Mouse (Mus musculus) retina, adult 2 months (tissue): ENCODE data around the gene Gca.
"Not testable (repeated sequence)": the region's sequence is repeated elsewhere in the genome, so short reads cannot be mapped to it uniquely, and the experiment has no call there.

ENCODE experiments used
- DNase-seq: peaks from one replicate; pipeline ENCODE4 v3.0.0-alpha.2; 2012; ENCODE audit warnings: low read depth, low spot score

The Gca gene

DNA sequence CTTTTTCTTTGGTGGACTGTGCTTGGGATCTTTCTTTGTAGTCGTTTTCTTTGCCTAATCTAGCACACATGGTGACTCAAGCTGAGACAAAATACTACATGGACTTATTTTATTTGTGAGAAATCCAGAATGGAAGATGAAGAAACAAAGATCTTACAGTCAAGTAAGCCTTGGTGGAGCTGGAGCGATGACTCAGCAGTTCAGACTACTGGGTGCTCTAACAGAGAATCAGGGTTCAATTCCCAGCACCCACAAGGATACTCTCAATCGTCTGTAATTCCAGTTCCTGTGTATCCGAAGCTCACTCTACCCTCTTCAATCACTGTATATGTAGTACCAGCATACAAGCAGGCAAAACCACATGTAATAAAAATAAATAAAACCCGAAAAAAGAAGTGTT, 6.2 kb downstream of the Gca start:
- DNase-seq: no peak

DNA sequence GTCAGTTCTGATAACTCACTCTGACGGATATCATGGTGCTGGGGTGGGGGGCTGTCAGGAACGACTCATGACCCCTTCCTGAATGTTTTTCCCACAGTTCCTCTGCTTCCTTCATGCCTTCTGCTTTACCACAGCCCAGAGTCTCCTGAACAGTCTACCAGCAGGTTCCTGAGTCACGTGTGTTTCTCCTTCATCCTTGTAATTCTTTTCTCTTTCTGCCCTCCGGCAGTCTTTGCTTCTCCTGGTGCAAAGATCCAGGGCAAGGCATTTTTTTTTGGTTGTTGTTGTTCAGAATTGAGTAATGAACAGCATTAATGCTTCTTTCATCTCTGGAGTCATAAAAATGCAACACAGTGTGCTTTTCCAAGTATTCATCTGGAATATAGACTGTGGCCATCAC, 6.7 kb downstream of the Gca start:
- no peak for DNase-seq

DNA sequence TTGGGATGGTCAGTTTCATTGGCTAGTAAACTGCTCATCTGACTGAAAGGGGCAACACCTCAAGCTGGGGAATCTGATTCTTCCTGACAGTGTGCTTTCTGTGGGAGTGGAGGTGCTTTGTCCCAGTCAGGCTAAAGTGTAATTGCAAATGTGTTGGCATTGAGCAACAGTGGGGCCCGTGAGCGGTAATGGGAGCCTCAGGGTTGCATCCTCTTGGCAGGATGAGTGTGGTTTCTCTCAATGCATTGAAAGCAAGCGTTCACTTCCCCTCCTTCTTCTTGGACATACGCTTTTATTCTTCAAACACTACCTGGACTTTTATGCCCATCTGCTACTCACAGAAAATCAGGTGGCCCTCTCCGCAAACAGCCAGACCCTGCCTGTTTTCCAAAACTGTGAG, 8.7 kb downstream of the Gca start:
- no peak for DNase-seq

DNA sequence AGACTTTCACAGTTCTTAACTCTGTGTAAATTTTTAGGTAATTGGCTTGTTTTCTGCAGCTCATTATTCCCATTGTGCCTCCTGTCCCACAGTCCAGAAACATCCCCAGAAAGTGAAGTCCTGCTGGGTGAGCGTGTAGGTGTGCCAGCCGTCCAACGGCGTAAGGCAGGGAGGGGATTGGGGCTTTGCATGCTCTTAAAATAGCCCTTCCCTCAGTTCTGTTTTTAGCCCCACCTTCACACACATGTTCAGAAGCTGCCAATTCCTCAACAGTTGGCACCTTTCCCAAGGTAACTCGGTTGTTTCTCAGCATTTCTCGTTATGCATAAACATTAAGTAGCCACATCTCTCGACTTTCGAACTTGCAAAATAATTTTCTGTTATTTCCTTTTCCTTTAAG, 17.6 kb downstream of the Gca start:
- no peak for DNase-seq

DNA sequence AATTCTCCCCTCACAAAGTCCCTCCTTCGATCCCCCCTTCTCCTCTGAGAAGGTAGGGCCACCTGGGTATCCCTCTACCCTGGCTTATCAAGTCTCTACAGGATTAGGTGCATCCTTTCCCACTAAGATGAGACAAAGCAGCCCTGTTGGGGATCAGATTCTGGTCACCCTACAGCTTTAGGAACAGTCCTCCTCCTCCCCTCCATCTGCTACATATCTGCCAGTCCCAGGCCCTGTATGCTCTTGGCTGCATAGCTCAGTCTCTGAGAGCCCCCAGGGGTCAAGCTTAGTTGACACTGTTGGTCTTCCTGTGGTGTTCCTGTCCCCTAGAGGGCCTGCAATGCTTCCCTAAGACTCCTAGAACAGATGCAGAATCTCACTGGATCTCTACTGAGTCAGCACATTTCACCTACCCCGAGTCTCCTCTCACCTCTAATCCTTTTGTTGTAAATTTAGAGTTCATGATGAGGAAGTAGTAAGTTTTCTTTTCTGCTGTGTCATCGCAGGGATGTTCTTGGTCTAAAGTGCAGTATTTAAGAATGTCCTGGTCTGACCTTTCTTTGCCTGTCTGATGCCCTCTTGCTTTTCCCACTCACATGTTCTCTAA, 21.0 kb downstream of the Gca start:
- DNase-seq: no peak

DNA sequence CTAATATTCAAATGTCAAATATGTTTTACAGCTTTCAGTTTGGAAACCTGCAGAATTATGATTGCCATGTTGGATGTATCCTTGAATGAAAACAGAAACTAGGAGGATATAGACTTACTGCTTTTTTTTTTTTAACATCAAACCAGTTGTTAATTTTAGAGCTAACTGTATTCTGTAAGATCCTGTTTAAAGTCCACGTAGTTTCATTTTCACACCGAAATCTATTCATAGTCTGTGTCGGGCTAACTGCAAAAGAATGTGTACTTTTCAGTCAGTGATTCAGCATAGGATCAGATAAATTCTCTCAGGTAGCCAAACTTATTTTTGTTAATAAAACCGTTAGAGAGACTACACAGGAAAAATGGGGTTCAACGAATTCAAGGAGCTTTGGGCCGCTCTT, 21.8 kb downstream of the Gca start:
- DNase-seq: no peak

DNA sequence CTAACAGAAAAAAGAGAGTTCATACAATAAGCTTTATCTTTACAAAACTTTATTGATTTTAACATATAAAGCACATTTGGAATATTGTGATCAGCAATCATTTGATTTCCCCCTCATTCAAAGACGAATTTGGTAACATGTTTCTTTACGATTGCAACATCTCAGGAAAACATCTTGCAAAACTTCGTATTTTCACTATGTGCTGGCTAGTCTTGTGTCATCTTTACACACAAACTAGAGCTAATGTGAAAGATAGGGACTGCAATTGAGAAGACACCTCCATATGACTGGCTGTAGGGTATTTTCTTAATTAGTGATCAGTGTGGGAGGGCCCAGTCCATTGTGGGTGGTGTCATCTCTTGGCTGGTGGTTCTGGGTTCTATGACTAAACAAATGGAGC, 42.2 kb downstream of the Gca start:
- no peak for DNase-seq

DNA sequence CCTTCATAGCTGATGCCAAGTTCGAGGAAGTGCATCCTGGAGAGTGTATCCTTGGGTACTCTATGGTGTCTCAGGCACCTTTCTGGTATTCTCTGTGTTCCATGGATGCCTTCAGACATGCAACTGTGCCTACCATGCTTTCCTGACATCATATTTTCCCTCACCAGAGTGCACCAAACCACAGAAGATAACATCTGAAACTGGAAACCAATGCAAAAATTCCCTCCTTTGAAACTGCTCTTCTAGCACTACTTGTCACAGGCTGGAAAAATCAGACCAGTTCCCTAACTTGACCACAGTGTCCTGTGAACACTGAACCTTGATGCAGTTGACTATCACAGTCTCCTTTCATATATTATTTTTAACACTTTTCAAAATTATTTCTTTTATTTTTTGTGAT, 45.5 kb downstream of the Gca start:
- no peak for DNase-seq

DNA sequence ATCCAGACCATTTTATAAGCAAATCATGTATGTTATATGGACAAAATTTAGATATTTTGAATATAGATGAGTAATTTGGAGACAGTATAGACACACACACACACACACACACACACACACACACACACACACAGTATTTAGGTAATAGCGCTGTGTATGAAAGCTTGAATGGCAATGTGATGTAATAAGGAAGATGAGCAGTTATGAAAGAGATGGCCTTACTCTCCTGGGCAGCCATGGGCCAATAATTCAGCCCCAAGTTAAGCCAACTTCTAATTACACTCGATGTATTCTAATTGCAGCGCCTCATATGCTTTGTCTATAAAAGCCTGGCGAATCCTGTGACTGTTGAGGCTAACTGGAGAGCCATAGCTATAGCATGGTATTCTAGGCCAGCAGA, 50.3 kb downstream of the Gca start:
- DNase-seq: not testable (repeated sequence)

DNA sequence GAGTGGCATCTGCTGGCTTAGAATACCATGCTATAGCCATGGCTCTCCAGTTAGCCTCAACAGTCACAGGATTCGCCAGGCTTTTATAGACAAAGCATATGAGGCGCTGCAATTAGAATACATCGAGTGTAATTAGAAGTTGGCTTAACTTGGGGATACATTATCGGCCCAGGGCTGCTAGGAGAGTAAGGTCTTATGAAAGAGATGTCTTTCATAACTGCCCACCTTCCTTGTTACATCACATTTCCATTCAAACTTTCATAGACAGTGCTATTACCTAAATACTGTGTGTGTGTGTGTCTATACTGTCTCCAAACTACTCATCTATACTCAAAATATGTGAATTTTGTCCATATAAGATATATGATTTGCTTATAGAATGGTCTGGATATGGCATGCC, 51.2 kb downstream of the Gca start:
- DNase-seq: no peak

DNA sequence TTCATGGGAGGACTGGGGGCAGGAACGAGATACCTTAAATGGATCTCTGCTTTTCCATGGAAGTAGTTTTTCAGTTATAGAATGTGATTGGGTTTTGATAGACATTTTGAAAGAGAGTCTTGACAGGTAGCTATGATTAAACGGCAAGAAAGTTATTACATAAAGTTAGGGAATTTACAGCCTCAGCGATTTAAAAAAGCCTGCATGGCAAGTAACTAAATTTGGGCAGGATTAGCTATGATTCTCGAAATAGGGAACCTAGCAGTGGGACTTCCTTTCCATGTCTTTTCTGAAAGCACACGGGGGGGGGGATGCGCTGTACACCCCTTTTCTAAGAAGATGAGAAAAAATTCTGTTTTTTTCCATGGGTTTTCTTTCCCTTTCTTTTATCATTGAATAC, 53.2 kb downstream of the Gca start:
- DNase-seq: no peak

DNA sequence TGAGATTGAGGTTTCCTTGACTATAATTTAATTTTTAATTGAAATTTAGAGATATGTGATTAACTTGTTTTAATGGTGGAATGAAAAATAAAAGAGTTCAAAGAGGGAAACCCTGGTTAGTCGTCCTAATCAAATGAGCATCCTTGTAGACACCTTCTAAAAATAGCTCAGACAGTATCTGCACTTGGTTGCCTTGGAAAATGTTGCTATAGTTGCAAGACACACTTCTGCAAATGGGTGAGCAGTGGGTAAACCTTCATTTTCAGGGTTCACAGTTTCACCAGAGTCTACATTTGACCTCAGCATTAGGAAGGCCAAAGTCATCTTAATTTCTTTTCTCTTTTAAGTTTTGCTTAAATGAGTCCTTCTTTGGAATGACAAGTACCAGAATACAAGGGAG, 54.3 kb downstream of the Gca start:
- DNase-seq: no peak

DNA sequence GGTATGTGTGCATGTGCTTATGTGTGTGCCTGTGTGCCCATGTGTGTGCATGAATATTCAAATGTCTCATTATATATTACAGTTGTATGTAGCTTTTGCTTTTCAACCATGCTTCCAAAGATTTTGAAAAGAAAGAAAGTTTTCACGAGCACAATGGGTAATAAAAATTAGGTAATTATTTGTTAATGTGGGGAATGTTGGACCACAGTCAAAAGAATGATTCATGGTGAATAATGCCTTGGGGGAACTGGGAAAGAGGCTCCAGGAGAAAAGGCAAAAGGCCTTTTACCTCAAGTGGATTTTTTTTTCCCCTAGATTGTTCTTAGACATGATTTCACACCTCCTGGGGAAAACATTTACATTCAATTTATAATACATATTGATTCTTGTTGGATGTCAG, 61.9 kb downstream of the Gca start:
- no peak for DNase-seq

DNA sequence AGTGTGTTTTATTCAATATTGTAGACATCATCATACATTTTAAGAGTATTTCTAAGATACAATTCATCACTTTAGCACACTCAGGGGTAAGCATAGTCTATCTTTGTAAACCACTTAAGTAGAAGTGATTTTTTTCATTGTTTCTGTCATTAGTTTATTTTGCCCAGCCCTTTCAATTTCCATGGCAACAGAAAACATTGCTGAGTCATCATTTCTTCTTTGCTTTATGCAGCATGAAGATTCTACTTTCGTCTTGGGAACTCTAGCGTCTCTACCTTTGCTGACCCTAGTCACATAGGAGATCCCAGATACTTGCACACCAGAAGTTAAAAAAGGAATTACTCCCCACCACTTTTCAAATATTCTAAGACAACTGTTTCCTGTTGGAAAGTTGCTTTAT, 63.6 kb downstream of the Gca start:
- no peak for DNase-seq

DNA sequence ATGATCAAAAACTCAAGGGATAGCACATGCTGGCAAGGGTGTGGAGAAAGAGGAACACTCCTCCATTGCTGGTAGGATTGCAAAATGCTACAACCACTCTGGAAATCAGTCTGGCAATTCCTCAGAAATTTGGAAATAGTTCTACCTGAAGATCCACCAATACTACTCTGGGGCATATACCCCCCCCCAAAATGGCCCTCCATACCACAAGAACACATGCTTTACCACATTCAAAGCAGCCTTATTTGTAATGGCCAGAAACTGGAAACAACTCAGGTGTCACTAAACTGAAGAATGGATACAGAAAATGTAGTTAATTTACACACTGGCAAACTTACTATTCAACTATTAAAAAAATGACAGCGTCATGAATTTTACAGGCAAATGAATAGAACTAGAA, 66.6 kb downstream of the Gca start:
- DNase-seq: no peak

DNA sequence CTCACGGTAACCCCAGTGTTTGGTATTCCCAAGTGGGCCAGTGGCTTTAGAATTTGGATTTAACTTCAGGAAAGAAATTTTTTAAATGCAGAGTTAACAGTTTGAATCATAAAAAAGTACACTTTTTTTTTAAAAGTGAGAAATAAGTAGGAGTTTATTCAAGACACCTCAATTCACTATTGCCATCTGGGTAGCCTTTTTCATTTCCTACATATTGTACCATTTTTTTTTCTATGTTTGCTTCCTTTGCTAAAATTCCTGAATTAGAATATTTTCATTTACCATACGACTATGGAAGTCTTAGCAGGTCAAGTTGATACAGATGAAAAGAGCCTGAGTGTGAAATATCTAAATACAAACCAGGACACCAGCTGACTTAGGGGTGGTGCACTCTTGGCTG, 79.0 kb downstream of the Gca start:
- no peak for DNase-seq
